Mouse (Mus musculus): Measurements from ENCODE around the gene Hibadh. TPM values are rescaled to one million over a fixed set of nuclear protein-coding genes. Genes with fewer than 3 reads are reported as not detected.

Gene Hibadh
- polyA plus RNA-seq, 1 experiment from 2014 or later = 97.4 TPM

DNA sequence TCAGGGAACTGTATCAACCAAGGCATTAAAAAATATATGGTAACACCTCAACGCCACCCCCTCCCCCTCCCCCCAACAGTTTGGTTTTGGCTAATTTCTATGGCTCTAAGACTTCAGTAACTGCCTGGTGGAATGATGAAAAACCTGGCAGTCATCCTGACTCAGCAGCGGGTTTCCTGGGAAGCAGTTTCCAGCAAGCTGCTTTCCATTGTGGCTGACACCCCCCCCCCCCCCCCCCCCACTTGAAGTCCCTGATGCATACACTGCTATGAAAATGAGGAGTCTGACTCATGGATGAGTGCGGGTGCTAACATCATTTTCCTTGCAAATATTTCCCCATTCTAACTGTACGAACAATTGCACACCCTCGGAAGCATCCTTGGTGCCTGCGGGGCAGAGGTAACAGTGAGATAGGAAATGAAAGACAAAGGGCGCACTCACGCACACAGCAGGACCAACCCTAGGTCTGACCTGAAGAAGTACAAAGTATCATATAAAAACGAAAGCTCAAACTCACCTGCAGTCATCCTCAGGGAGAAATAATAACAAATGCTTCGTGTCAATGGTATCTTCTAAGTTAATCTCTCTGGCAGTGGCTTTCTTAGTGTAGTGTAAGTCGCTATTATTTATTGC is 105.0 kb downstream of the Hibadh start:
- H3K27me3 ChIP-seq (ENCODE audit: control insufficient read depth, insufficient read depth, low read length) = no peaks in the 10 kb centered on the region
- H3K36me3 ChIP-seq (ENCODE audit: control insufficient read depth, insufficient read depth, low read length) = 0 out of 2 replicates have a peak, but pooled peaks cover 3% of the 10 kb centered on the region
- no peak for ATAC-seq (ENCODE audit: insufficient number of reproducible peaks, insufficient read depth, low FRiP score, low read depth)
- H3K27ac ChIP-seq (replicated peaks in 1 of 2; ENCODE audit: control insufficient read depth in 1 of 2, insufficient read depth in 1 of 2, low read depth in 2 of 2, low read length in 2 of 2) = no peak overlapping the region
- peaks cover 12% of the 10 kb centered on the region for H3K9me3 ChIP-seq (ENCODE audit: control insufficient read depth, low read length)
- H3K4me2 ChIP-seq (ENCODE audit: low read length) = no peak overlapping the region
- 84% methylated on average over 11 of the region's 11 CpGs for WGBS
- H3K4me1 ChIP-seq (ENCODE audit: control insufficient read depth in 2 of 2, insufficient read depth in 2 of 2, low read length in 2 of 2) = peaks cover 2 to 14% of the 10 kb centered on the region in 2 experiments; a peak in 3 of 4 replicates
- no peak overlapping the region for H3K4me3 ChIP-seq (ENCODE audit: control insufficient read depth in 1 of 2, insufficient read depth in 1 of 2, low read depth in 1 of 2, low read length in 2 of 2)
- no peak overlapping the region for H3K9ac ChIP-seq (ENCODE audit: low read length)

DNA sequence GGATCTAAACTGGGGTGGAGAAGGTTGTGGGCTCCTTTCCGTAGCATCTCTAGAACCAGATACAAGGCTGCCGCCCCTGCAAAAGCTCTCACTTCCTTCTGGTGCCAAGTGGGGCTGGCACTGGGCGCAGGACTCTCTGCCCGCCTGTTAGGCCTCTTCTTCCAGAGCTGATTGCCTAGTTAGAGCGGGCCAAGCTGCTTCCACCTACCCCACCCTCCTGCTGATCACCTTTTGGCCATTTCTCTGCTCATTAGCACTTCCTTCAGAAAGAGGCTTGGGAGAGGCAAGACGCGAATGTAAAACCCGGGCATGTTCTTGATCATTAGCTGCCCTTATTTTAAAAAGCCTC is 108.1 kb downstream of the Hibadh start:
- 0 out of 2 replicates have a peak overlapping the region, but pooled peaks have one; percentile 10 for H3K4me2 ChIP-seq (ENCODE audit: low read length)
- 69% methylated on average over 8 of the region's 8 CpGs for WGBS
- peaks cover 6% of the 10 kb centered on the region for H3K9me3 ChIP-seq (ENCODE audit: control insufficient read depth, low read length)
- H3K36me3 ChIP-seq (ENCODE audit: control insufficient read depth, insufficient read depth, low read length) = no peaks in the 10 kb centered on the region
- ATAC-seq (ENCODE audit: insufficient number of reproducible peaks, insufficient read depth, low FRiP score, low read depth) = no peak
- no peak overlapping the region for H3K27ac ChIP-seq (replicated peaks in 1 of 2; ENCODE audit: control insufficient read depth in 1 of 2, insufficient read depth in 1 of 2, low read depth in 2 of 2, low read length in 2 of 2)
- H3K4me3 ChIP-seq (ENCODE audit: control insufficient read depth in 1 of 2, insufficient read depth in 1 of 2, low read depth in 1 of 2, low read length in 2 of 2) = no peak overlapping the region
- no peaks in the 10 kb centered on the region for H3K27me3 ChIP-seq (ENCODE audit: control insufficient read depth, insufficient read depth, low read length)
- H3K4me1 ChIP-seq (ENCODE audit: control insufficient read depth in 2 of 2, insufficient read depth in 2 of 2, low read length in 2 of 2) = peaks cover 2 to 14% of the 10 kb centered on the region in 2 experiments; a peak in 3 of 4 replicates
- no peak overlapping the region for H3K9ac ChIP-seq (ENCODE audit: low read length)

DNA sequence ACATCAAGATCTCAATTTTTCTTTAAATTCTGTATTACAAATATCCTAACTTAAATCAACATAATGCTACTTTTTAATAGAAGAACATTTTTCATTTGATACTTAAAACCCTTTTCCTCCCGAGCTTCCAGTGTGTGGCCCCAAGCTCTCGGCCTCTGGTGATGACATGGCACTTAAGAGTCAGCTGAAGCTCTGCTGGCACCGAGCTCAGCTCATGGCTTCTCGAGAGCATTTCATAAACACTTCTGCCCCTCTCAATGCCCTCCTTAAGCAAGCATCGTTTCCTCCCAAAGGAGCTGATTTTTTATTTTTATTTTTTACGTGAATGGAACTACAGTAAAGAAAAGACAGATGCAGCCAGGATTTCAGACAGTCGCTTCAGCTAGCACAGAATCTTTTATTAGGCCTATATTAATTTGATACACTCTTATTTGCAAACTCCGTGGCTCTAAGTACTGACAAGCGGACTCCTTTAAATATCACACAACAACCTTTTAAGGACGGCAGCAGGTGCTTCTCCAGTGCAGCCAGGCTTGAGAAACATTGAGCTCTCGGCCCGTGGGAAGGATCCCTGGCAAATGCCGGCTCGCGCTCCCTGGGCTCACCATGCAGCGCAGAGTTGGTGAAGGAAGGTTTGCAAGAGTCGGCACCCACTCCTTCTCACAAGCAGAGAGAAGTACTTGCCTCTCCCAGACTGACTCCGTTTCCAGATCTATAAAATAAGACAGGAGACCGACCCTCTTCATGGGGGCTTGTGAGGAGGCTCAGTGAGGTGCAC is 108.6 kb downstream of the Hibadh start:
- H3K27ac ChIP-seq (replicated peaks in 1 of 2; ENCODE audit: control insufficient read depth in 1 of 2, insufficient read depth in 1 of 2, low read depth in 2 of 2, low read length in 2 of 2) = no peak overlapping the region
- peak overlapping the region; percentile 10; the same call in 1 of the 2 replicates for H3K4me2 ChIP-seq (ENCODE audit: low read length)
- H3K27me3 ChIP-seq (ENCODE audit: control insufficient read depth, insufficient read depth, low read length) = no peaks in the 10 kb centered on the region
- WGBS = 48% methylated on average over 19 of the region's 19 CpGs
- H3K9me3 ChIP-seq (ENCODE audit: control insufficient read depth, low read length) = peaks cover under 1% of the 10 kb centered on the region; the same call in 1 of the 2 replicates
- H3K4me1 ChIP-seq (ENCODE audit: control insufficient read depth in 2 of 2, insufficient read depth in 2 of 2, low read length in 2 of 2) = peaks cover 2 to 14% of the 10 kb centered on the region in 2 experiments; a peak in 3 of 4 replicates
- H3K36me3 ChIP-seq (ENCODE audit: control insufficient read depth, insufficient read depth, low read length) = no peaks in the 10 kb centered on the region
- H3K4me3 ChIP-seq (ENCODE audit: control insufficient read depth in 1 of 2, insufficient read depth in 1 of 2, low read depth in 1 of 2, low read length in 2 of 2) = no peak overlapping the region
- no peak overlapping the region for H3K9ac ChIP-seq (ENCODE audit: low read length)
- no peak for ATAC-seq (ENCODE audit: insufficient number of reproducible peaks, insufficient read depth, low FRiP score, low read depth)

DNA sequence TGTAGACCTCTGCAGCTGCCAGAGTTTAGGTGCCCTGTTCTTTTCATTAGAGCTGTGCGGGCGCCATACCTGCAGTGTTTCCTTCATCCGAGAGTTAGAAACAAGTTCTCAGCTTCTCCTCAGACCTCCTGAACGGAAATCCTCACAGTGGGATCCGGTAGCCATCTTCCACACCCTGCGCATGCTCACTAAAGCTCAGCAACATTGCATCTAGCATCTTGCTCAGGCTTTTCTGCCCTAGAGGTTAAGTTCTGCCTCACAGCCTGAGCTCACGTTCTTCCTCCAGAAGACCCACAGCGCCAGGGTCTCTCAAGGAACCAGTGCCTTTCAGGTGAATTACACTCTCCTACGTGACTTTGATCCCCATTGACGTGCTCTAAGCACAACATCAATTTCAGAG is 109.3 kb downstream of the Hibadh start:
- 63% methylated on average over 10 of the region's 10 CpGs for WGBS
- H3K27me3 ChIP-seq (ENCODE audit: control insufficient read depth, insufficient read depth, low read length) = no peaks in the 10 kb centered on the region
- no peak overlapping the region for H3K27ac ChIP-seq (replicated peaks in 1 of 2; ENCODE audit: control insufficient read depth in 1 of 2, insufficient read depth in 1 of 2, low read depth in 2 of 2, low read length in 2 of 2)
- H3K9me3 ChIP-seq (ENCODE audit: control insufficient read depth, low read length) = no peaks in the 10 kb centered on the region
- H3K4me1 ChIP-seq (ENCODE audit: control insufficient read depth in 2 of 2, insufficient read depth in 2 of 2, low read length in 2 of 2) = peaks cover 2 to 14% of the 10 kb centered on the region in 2 experiments; a peak in 3 of 4 replicates
- ATAC-seq (ENCODE audit: insufficient number of reproducible peaks, insufficient read depth, low FRiP score, low read depth) = no peak
- H3K4me2 ChIP-seq (ENCODE audit: low read length) = no peak overlapping the region
- no peaks in the 10 kb centered on the region for H3K36me3 ChIP-seq (ENCODE audit: control insufficient read depth, insufficient read depth, low read length)
- no peak overlapping the region for H3K9ac ChIP-seq (ENCODE audit: low read length)
- H3K4me3 ChIP-seq (ENCODE audit: control insufficient read depth in 1 of 2, insufficient read depth in 1 of 2, low read depth in 1 of 2, low read length in 2 of 2) = no peak overlapping the region

DNA sequence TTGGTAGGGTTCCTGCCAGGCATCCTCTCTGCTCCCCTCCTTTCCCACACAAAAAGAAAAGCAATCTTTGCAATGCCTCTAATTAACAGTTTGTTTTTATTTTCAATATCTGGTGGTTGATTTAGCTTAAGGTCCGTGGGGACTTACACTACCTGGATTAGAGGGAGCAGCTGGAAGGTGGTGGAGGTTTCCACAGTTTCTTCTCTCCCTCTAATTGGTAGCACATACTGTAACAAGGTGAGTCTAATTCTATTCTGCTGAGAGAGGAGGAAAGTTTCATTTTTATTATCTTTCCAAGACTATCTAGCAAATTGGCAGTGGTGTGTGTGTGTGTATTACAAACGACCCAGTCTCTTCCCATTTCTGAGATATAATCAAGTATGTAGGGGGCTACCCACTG is 116.0 kb downstream of the Hibadh start:
- Histone ChIP-seq H3K4me3 (ENCODE audit: control insufficient read depth in 1 of 2, insufficient read depth in 1 of 2, low read depth in 1 of 2, low read length in 2 of 2) (no peak overlapping the region), H3K4me2 (ENCODE audit: low read length) (no peak overlapping the region), H3K9ac (ENCODE audit: low read length) (no peak overlapping the region), H3K27ac (replicated peaks in 1 of 2; ENCODE audit: control insufficient read depth in 1 of 2, insufficient read depth in 1 of 2, low read depth in 2 of 2, low read length in 2 of 2) (no peak overlapping the region), H3K4me1 (ENCODE audit: control insufficient read depth in 2 of 2, insufficient read depth in 2 of 2, low read length in 2 of 2) (no peaks in the 10 kb centered on the region), H3K9me3 (ENCODE audit: control insufficient read depth, low read length) (no peaks in the 10 kb centered on the region), H3K27me3 (ENCODE audit: control insufficient read depth, insufficient read depth, low read length) (0 out of 2 replicates have a peak, but pooled peaks cover 5% of the 10 kb centered on the region), H3K36me3 (ENCODE audit: control insufficient read depth, insufficient read depth, low read length) (no peaks in the 10 kb centered on the region)
- 55% methylated on average over 2 of the region's 2 CpGs for WGBS
- ATAC-seq (ENCODE audit: insufficient number of reproducible peaks, insufficient read depth, low FRiP score, low read depth) = no peak

DNA sequence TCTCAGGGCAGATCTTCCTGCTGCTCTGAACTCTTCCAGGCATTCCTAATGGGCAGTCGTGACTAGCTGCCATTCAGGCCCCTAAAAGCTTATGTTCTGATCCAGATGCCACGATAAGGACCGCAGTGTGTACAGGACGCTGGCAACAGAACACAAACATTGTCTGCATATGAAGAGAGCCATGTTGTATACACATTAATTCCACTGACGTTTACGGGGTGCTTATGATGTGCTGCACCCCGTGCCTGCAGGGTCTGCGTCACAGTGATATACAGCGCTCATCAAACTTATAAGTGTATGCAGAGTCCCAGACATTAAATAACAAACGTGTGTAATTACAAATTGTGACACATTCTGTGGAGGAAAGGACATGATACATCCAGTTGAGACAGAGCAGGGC is 121.5 kb downstream of the Hibadh start:
- ATAC-seq (ENCODE audit: insufficient number of reproducible peaks, insufficient read depth, low FRiP score, low read depth) = no peak
- Histone ChIP-seq H3K4me3 (ENCODE audit: control insufficient read depth in 1 of 2, insufficient read depth in 1 of 2, low read depth in 1 of 2, low read length in 2 of 2) (no peak overlapping the region), H3K4me1 (ENCODE audit: control insufficient read depth in 2 of 2, insufficient read depth in 2 of 2, low read length in 2 of 2) (no peaks in the 10 kb centered on the region), H3K4me2 (ENCODE audit: low read length) (no peak overlapping the region), H3K36me3 (ENCODE audit: control insufficient read depth, insufficient read depth, low read length) (no peaks in the 10 kb centered on the region), H3K27me3 (ENCODE audit: control insufficient read depth, insufficient read depth, low read length) (0 out of 2 replicates have a peak, but pooled peaks cover 1% of the 10 kb centered on the region), H3K9ac (ENCODE audit: low read length) (no peak overlapping the region), H3K9me3 (ENCODE audit: control insufficient read depth, low read length) (no peaks in the 10 kb centered on the region), H3K27ac (replicated peaks in 1 of 2; ENCODE audit: control insufficient read depth in 1 of 2, insufficient read depth in 1 of 2, low read depth in 2 of 2, low read length in 2 of 2) (no peak overlapping the region)
- WGBS = 77% methylated on average over 10 of the region's 10 CpGs

DNA sequence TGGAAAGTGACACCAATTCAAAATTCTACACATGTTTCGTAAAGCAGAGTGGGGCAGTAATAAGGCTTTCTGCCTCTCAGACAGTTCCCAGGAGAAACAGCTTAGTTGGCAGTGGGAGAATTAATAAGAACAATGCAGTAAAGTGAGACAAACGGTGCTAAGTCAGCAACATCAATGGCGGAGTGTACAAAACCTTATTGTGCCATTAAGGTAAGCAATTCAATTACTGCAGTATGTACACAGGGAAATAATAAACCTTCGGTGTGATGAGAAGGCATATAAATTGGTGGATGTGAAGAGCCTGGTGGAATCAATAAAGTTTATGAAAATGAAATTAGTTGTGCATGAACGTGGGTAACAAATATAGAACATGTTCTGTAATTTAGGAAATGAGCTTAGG is 122.9 kb downstream of the Hibadh start:
- 86% methylated on average over 5 of the region's 5 CpGs for WGBS
- Histone ChIP-seq H3K9me3 (ENCODE audit: control insufficient read depth, low read length) (no peaks in the 10 kb centered on the region), H3K36me3 (ENCODE audit: control insufficient read depth, insufficient read depth, low read length) (no peaks in the 10 kb centered on the region), H3K27ac (replicated peaks in 1 of 2; ENCODE audit: control insufficient read depth in 1 of 2, insufficient read depth in 1 of 2, low read depth in 2 of 2, low read length in 2 of 2) (no peak overlapping the region), H3K4me2 (ENCODE audit: low read length) (no peak overlapping the region), H3K4me1 (ENCODE audit: control insufficient read depth in 2 of 2, insufficient read depth in 2 of 2, low read length in 2 of 2) (no peaks in the 10 kb centered on the region), H3K27me3 (ENCODE audit: control insufficient read depth, insufficient read depth, low read length) (no peaks in the 10 kb centered on the region), H3K4me3 (ENCODE audit: control insufficient read depth in 1 of 2, insufficient read depth in 1 of 2, low read depth in 1 of 2, low read length in 2 of 2) (no peak overlapping the region), H3K9ac (ENCODE audit: low read length) (no peak overlapping the region)
- no peak for ATAC-seq (ENCODE audit: insufficient number of reproducible peaks, insufficient read depth, low FRiP score, low read depth)
